ENCODE assay signal across 12 mouse cellular contexts in genomic region chr8:105957813-105958212, GRCm38 (mm10). TPM values are rescaled to one million over a fixed set of nuclear protein-coding genes. Genes with fewer than 3 reads are reported as not detected.
DNase-seq lines count a peak whose midpoint lies in the region; ATAC-seq and TF ChIP-seq lines count a peak whose summit lies in the region.
"Had no signal": no experiment of that assay in that cellular context is flagged by ENCODE, and none has a peak within 500 bp of the region (broad histone marks: within the 10 kb centered on the region; RNA-seq: fewer than 3 reads in every experiment).

No protein-coding gene starts in this region.

- TF ChIP-seq EP300 in heart, postnatal 0 days (IDR thresholded peaks at IDR 0.05; ENCODE audit: low read depth), result 0 out of 2 replicates have a peak, but pooled peaks have one; percentile 11
- no peak for TF ChIP-seq EP300 in lung, postnatal 0 days (IDR thresholded peaks at IDR 0.05)

- TF ChIP-seq CTCF in heart, postnatal 0 days (IDR thresholded peaks at IDR 0.05; ENCODE audit: low read depth), result peak; percentile 40
- peak; percentile 47 for TF ChIP-seq CTCF in lung, postnatal 0 days (IDR thresholded peaks at IDR 0.05)

- intact Hi-C loops in left cerebral cortex, postnatal 14 days (cut with DNase I), result no loop called here

- H3K27me3 ChIP-seq in kidney, embryonic 14.5 days (ENCODE audit: control insufficient read depth, insufficient read depth, low read length), result no peaks in the 10 kb centered on the region
- H3K27me3 ChIP-seq in heart, postnatal 0 days (ENCODE audit: control insufficient read depth, insufficient read depth, low read length), result no peaks in the 10 kb centered on the region
- no peaks in the 10 kb centered on the region for H3K27me3 ChIP-seq in lung, postnatal 0 days (replicated peaks; ENCODE audit: insufficient read depth, low read length)
- no peaks in the 10 kb centered on the region for H3K27me3 ChIP-seq in hindbrain, embryonic 16.5 days (replicated peaks; ENCODE audit: control insufficient read depth, insufficient read depth, low read length)

- H3K36me3 ChIP-seq in kidney, embryonic 14.5 days (ENCODE audit: control insufficient read depth, insufficient read depth, low read length), result peaks cover 37% of the 10 kb centered on the region; the same call in 1 of the 2 replicates
- H3K36me3 ChIP-seq in heart, postnatal 0 days (replicated peaks; ENCODE audit: control insufficient read depth, insufficient read depth, low read length), result peaks cover 63% of the 10 kb centered on the region
- H3K36me3 ChIP-seq in lung, postnatal 0 days (ENCODE audit: insufficient read depth, low read length), result peaks cover 5% of the 10 kb centered on the region; the same call in 1 of the 2 replicates
- no peaks in the 10 kb centered on the region for H3K36me3 ChIP-seq in hindbrain, embryonic 16.5 days (ENCODE audit: control insufficient read depth, insufficient read depth, low read length)

- no peak overlapping the region for H3K4me3 ChIP-seq in kidney, embryonic 14.5 days (ENCODE audit: low read length)
- H3K4me3 ChIP-seq in heart, postnatal 0 days (ENCODE audit: low read depth, low read length), result no peak overlapping the region
- no peak overlapping the region for H3K4me3 ChIP-seq in lung, postnatal 0 days (ENCODE audit: low read depth, low read length)
- H3K4me3 ChIP-seq in hindbrain, embryonic 16.5 days (ENCODE audit: low read length), result no peak overlapping the region
- H3K4me3 ChIP-seq: limb, embryonic 10.5 days; megakaryocyte, embryonic 14.5 days had no signal

- no peaks in the 10 kb centered on the region for H3K9me3 ChIP-seq in kidney, embryonic 14.5 days (ENCODE audit: control insufficient read depth, low read length)
- H3K9me3 ChIP-seq in heart, postnatal 0 days (replicated peaks; ENCODE audit: control insufficient read depth, low read length), result no peaks in the 10 kb centered on the region
- H3K9me3 ChIP-seq in lung, postnatal 0 days (ENCODE audit: low read length), result no peaks in the 10 kb centered on the region
- H3K9me3 ChIP-seq in hindbrain, embryonic 16.5 days (ENCODE audit: control insufficient read depth, low read length), result no peaks in the 10 kb centered on the region
- H3K9me3 ChIP-seq: limb, embryonic 10.5 days; megakaryocyte, embryonic 14.5 days had no signal

- peak; percentile 49 for DNase-seq in kidney, adult 18-20 months
- DNase-seq in adrenal gland, postnatal 14 days, result peak; percentile 78
- peak; percentile 64 for DNase-seq in heart, postnatal 0 days (ENCODE audit: low spot score)
- peak; percentile 27 for DNase-seq in lung, postnatal 0 days (ENCODE audit: low spot score)
- DNase-seq in left cerebral cortex, postnatal 14 days (ENCODE audit: low spot score in 2 of 2), result no peak

- 58% methylated on average over 3 of the region's 4 CpGs for WGBS in kidney, embryonic 14.5 days
- WGBS in heart, postnatal 0 days, result 37% methylated on average over 3 of the region's 4 CpGs
- 43% methylated on average over 3 of the region's 4 CpGs for WGBS in lung, postnatal 0 days
- 79% methylated on average over 3 of the region's 4 CpGs for WGBS in hindbrain, embryonic 16.5 days

- H3K4me2 ChIP-seq in kidney, embryonic 14.5 days (replicated peaks; ENCODE audit: low read depth, low read length), result no peak overlapping the region
- H3K4me2 ChIP-seq in heart, postnatal 0 days (ENCODE audit: low read depth, low read length), result no peak overlapping the region
- no peak overlapping the region for H3K4me2 ChIP-seq in lung, postnatal 0 days (replicated peaks; ENCODE audit: low read depth, low read length)
- H3K4me2 ChIP-seq in hindbrain, embryonic 16.5 days (ENCODE audit: low read length), result no peak overlapping the region

- ATAC-seq in kidney, embryonic 14.5 days (ENCODE audit: low FRiP score, low TSS enrichment), result no peak
- ATAC-seq in heart, postnatal 0 days (ENCODE audit: insufficient read depth, low read depth), result peak; percentile 63
- ATAC-seq in lung, postnatal 0 days, result peak; percentile 75
- no peak for ATAC-seq in hindbrain, embryonic 16.5 days
- no peak for ATAC-seq in erythroid progenitor cell, adult 5-6 weeks (replicated peaks; ENCODE audit: low FRiP score, poor library complexity, severe bottlenecking)

- no peaks in the 10 kb centered on the region for H3K4me1 ChIP-seq in kidney, embryonic 14.5 days (ENCODE audit: control insufficient read depth, insufficient read depth, low read length)
- peaks cover 17% of the 10 kb centered on the region; the same call in 1 of the 2 replicates for H3K4me1 ChIP-seq in heart, postnatal 0 days (ENCODE audit: control insufficient read depth, insufficient read depth)
- no peaks in the 10 kb centered on the region for H3K4me1 ChIP-seq in lung, postnatal 0 days (ENCODE audit: insufficient read depth, low read depth, low read length)
- no peaks in the 10 kb centered on the region; the same call in 1 of the 2 replicates for H3K4me1 ChIP-seq in hindbrain, embryonic 16.5 days (ENCODE audit: control insufficient read depth, insufficient read depth, low read depth, low read length)

- H3K27ac ChIP-seq in kidney, embryonic 14.5 days (ENCODE audit: low read depth, low read length), result no peak overlapping the region
- peak overlapping the region; percentile 41 for H3K27ac ChIP-seq in heart, postnatal 0 days (ENCODE audit: low read depth)
- H3K27ac ChIP-seq in lung, postnatal 0 days (ENCODE audit: low read length), result no peak overlapping the region
- H3K27ac ChIP-seq in hindbrain, embryonic 16.5 days (ENCODE audit: low read depth, low read length), result no peak overlapping the region
- H3K27ac ChIP-seq: limb, embryonic 10.5 days had no signal

- no peak overlapping the region for H3K9ac ChIP-seq in kidney, embryonic 14.5 days (ENCODE audit: low read depth, low read length)
- H3K9ac ChIP-seq in heart, postnatal 0 days (replicated peaks; ENCODE audit: low read depth, low read length), result no peak overlapping the region
- H3K9ac ChIP-seq in lung, postnatal 0 days (replicated peaks; ENCODE audit: low read depth), result no peak overlapping the region
- H3K9ac ChIP-seq in hindbrain, embryonic 16.5 days (ENCODE audit: low read depth, low read length), result no peak overlapping the region

RNA-seq across cellular contexts. Expression of gene Slc12a4, which starts 8.1 kb away (rescaled TPM):
- polyA plus RNA-seq in kidney, embryonic 14.5 days (2014; fragmentation: Nextera tagmentation; extraction: Ambion mirVana), result 16.8 and 21.8 TPM in 2 replicates
- 36.9 and 42.5 TPM in 2 replicates for total RNA-seq in adrenal gland, postnatal 14 days (2021)
- 36.7 and 40.7 TPM in 2 replicates for total RNA-seq in heart, postnatal 0 days (2014; rRNA removed; ENCODE audit: low replicate concordance)
- 32.8 and 34.9 TPM in 2 replicates for polyA plus RNA-seq in heart, postnatal 0 days (2015; fragmentation: Nextera tagmentation; extraction: Ambion mirVana)
- 29.2 and 33.9 TPM in 2 replicates for polyA plus RNA-seq in lung, postnatal 0 days (2015; fragmentation: Nextera tagmentation; extraction: Ambion mirVana)
- polyA plus RNA-seq in hindbrain, embryonic 16.5 days (2015; fragmentation: Nextera tagmentation; extraction: Ambion mirVana), result 14.6 and 17.1 TPM in 2 replicates
- 10 to 100 TPM; 19.2 to 21.3 TPM for total RNA-seq in left cerebral cortex, postnatal 14 days (2021)
- 2.5 and 3.4 TPM in 2 replicates for total RNA-seq in erythroid progenitor cell, adult 5-6 weeks (2015; ENCODE audit: low replicate concordance)
- total RNA-seq in erythroid progenitor cell, adult 5-6 weeks (2017; ENCODE audit: low replicate concordance), result 4.0 and 13.7 TPM in 2 replicates

RNA-seq across cellular contexts. Expression of gene Lcat, which starts 14.6 kb away (rescaled TPM):
- 0.89 and 1.6 TPM in 2 replicates for polyA plus RNA-seq in kidney, embryonic 14.5 days (2014; fragmentation: Nextera tagmentation; extraction: Ambion mirVana)
- 5.3 and 54.9 TPM in 2 replicates for total RNA-seq in adrenal gland, postnatal 14 days (2021)
- total RNA-seq in heart, postnatal 0 days (2014; rRNA removed; ENCODE audit: low replicate concordance), result 0.93 TPM in 1 of 2 replicates, not detected in the other
- 0.51 and 0.56 TPM in 2 replicates for polyA plus RNA-seq in heart, postnatal 0 days (2015; fragmentation: Nextera tagmentation; extraction: Ambion mirVana)
- 0.63 and 0.74 TPM in 2 replicates for polyA plus RNA-seq in lung, postnatal 0 days (2015; fragmentation: Nextera tagmentation; extraction: Ambion mirVana)
- polyA plus RNA-seq in hindbrain, embryonic 16.5 days (2015; fragmentation: Nextera tagmentation; extraction: Ambion mirVana), result 6.0 and 9.9 TPM in 2 replicates
- 10 to 100 TPM; 20.0 to 21.9 TPM for total RNA-seq in left cerebral cortex, postnatal 14 days (2021)
- total RNA-seq in erythroid progenitor cell, adult 5-6 weeks (2015; ENCODE audit: low replicate concordance), result not detected in 2 replicates
- 2.4 TPM in 1 of 2 replicates, not detected in the other for total RNA-seq in erythroid progenitor cell, adult 5-6 weeks (2017; ENCODE audit: low replicate concordance)
- total RNA-seq: neutrophil, adult 5-6 weeks had no signal

RNA-seq across cellular contexts. Expression of gene Psmb10, which starts 19.6 kb away (rescaled TPM):
- 38.7 and 47.6 TPM in 2 replicates for polyA plus RNA-seq in kidney, embryonic 14.5 days (2014; fragmentation: Nextera tagmentation; extraction: Ambion mirVana)
- 49.2 and 65.5 TPM in 2 replicates for total RNA-seq in adrenal gland, postnatal 14 days (2021)
- total RNA-seq in heart, postnatal 0 days (2014; rRNA removed; ENCODE audit: low replicate concordance), result 77.8 and 87.4 TPM in 2 replicates
- 95.3 and 101 TPM in 2 replicates for polyA plus RNA-seq in heart, postnatal 0 days (2015; fragmentation: Nextera tagmentation; extraction: Ambion mirVana)
- 75.9 and 77.2 TPM in 2 replicates for polyA plus RNA-seq in lung, postnatal 0 days (2015; fragmentation: Nextera tagmentation; extraction: Ambion mirVana)
- 81.8 and 93.0 TPM in 2 replicates for polyA plus RNA-seq in hindbrain, embryonic 16.5 days (2015; fragmentation: Nextera tagmentation; extraction: Ambion mirVana)
- 10 to 100 TPM; 80.7 TPM for total RNA-seq in left cerebral cortex, postnatal 14 days (2021)
- total RNA-seq in erythroid progenitor cell, adult 5-6 weeks (2015; ENCODE audit: low replicate concordance), result 20.2 and 25.2 TPM in 2 replicates
- total RNA-seq in erythroid progenitor cell, adult 5-6 weeks (2017; ENCODE audit: low replicate concordance), result 2.7 and 4.2 TPM in 2 replicates

RNA-seq across cellular contexts. Expression of gene Dpep3, which starts 21.4 kb away (rescaled TPM):
- not detected in 2 replicates for polyA plus RNA-seq in kidney, embryonic 14.5 days (2014; fragmentation: Nextera tagmentation; extraction: Ambion mirVana)
- not detected in 2 replicates for total RNA-seq in adrenal gland, postnatal 14 days (2021)
- not detected in 2 replicates for total RNA-seq in heart, postnatal 0 days (2014; rRNA removed; ENCODE audit: low replicate concordance)
- polyA plus RNA-seq in heart, postnatal 0 days (2015; fragmentation: Nextera tagmentation; extraction: Ambion mirVana), result not detected in 2 replicates
- polyA plus RNA-seq in lung, postnatal 0 days (2015; fragmentation: Nextera tagmentation; extraction: Ambion mirVana), result 0.13 TPM in 1 of 2 replicates, not detected in the other
- polyA plus RNA-seq in hindbrain, embryonic 16.5 days (2015; fragmentation: Nextera tagmentation; extraction: Ambion mirVana), result not detected in 2 replicates
- total RNA-seq in left cerebral cortex, postnatal 14 days (2021), result not detected
- total RNA-seq in erythroid progenitor cell, adult 5-6 weeks (2015; ENCODE audit: low replicate concordance), result not detected in 2 replicates
- total RNA-seq in erythroid progenitor cell, adult 5-6 weeks (2017; ENCODE audit: low replicate concordance), result not detected in 2 replicates
- total RNA-seq: common myeloid progenitor, adult 5-6 weeks; neutrophil, adult 5-6 weeks had no signal
- polyA plus RNA-seq: limb, embryonic 10.5 days had no signal

RNA-seq across cellular contexts. Expression of gene Ctrl, which starts 24.2 kb away (rescaled TPM):
- polyA plus RNA-seq in kidney, embryonic 14.5 days (2014; fragmentation: Nextera tagmentation; extraction: Ambion mirVana), result 1.5 and 2.0 TPM in 2 replicates
- total RNA-seq in adrenal gland, postnatal 14 days (2021), result 0.59 TPM in 1 of 2 replicates, not detected in the other
- total RNA-seq in heart, postnatal 0 days (2014; rRNA removed; ENCODE audit: low replicate concordance), result not detected in 2 replicates
- polyA plus RNA-seq in heart, postnatal 0 days (2015; fragmentation: Nextera tagmentation; extraction: Ambion mirVana), result 0.31 and 0.38 TPM in 2 replicates
- polyA plus RNA-seq in lung, postnatal 0 days (2015; fragmentation: Nextera tagmentation; extraction: Ambion mirVana), result 0.42 and 0.54 TPM in 2 replicates
- polyA plus RNA-seq in hindbrain, embryonic 16.5 days (2015; fragmentation: Nextera tagmentation; extraction: Ambion mirVana), result 3.3 and 4.5 TPM in 2 replicates
- total RNA-seq in left cerebral cortex, postnatal 14 days (2021), result 1 to 10 TPM; 1.0 to 1.1 TPM
- not detected in 2 replicates for total RNA-seq in erythroid progenitor cell, adult 5-6 weeks (2015; ENCODE audit: low replicate concordance)
- total RNA-seq in erythroid progenitor cell, adult 5-6 weeks (2017; ENCODE audit: low replicate concordance), result not detected in 2 replicates

Comparison
In these comparisons a context has a peak if more than half of its experiments do, and no peak if none do; other contexts are left out.
1. DNase-seq: peak in kidney, adult 18-20 months (single experiment), adrenal gland, postnatal 14 days (single experiment), heart, postnatal 0 days (single experiment) and lung, postnatal 0 days (single experiment); none in left cerebral cortex, postnatal 14 days (0 of 2).
2. ATAC-seq: peak in heart, postnatal 0 days (single experiment) and lung, postnatal 0 days (single experiment); none in kidney, embryonic 14.5 days (single experiment), hindbrain, embryonic 16.5 days (single experiment) and erythroid progenitor cell, adult 5-6 weeks (single experiment).